Mouse (Mus musculus) hindbrain, embryonic 15.5 days (tissue): ENCODE measurements at regions not wholly inside any gene's neighbourhood (a gene's known extent, or its start where the extent isn't known, plus 50 kb on each side); places are given as distances from the start of the nearest gene placed in this dataset.

Experiments
- ATAC-seq: fragments of 200-750 bp; cut with Nextera tagmentation; 2 replicates; pipeline ENCODE4 v1.8.0; 2017; ENCODE audit warnings: low read depth, moderate number of reproducible peaks, moderate TSS enrichment; ENCODE audit not compliant: low FRiP score
- H3K27ac ChIP-seq: fragments of 300-500 bp; sonication (generic); replicated peaks from 2 replicates; pipeline ENCODE4 v1.5.1; 2015; ENCODE audit warnings: mild to moderate bottlenecking, inconsistent platforms
- H3K27me3 ChIP-seq: fragments of 300-500 bp; sonication (generic); 2 replicates; pipeline ENCODE4 v1.6.1; 2015; ENCODE audit warnings: control low read depth, inconsistent platforms
- H3K36me3 ChIP-seq: fragments of 300-500 bp; sonication (generic); 2 replicates; pipeline ENCODE4 v1.6.1; 2015; ENCODE audit warnings: control low read depth, inconsistent platforms
- H3K4me1 ChIP-seq: fragments of 300-500 bp; sonication (generic); replicated peaks from 2 replicates; pipeline ENCODE4 v1.6.1; 2015; ENCODE audit warnings: control low read depth, inconsistent platforms
- H3K4me2 ChIP-seq: fragments of 300-500 bp; sonication (generic); 2 replicates; pipeline ENCODE4 v1.6.1; 2015; ENCODE audit warnings: moderate library complexity, mild to moderate bottlenecking, inconsistent platforms
- H3K4me3 ChIP-seq: fragments of 300-500 bp; sonication (generic); 2 replicates; pipeline ENCODE4 v1.5.1; 2015; ENCODE audit warnings: mild to moderate bottlenecking, inconsistent platforms
- H3K9ac ChIP-seq: fragments of 300-500 bp; sonication (generic); 2 replicates; pipeline ENCODE4 v1.6.1; 2015; ENCODE audit warnings: inconsistent platforms
- H3K9me3 ChIP-seq: fragments of 300-500 bp; sonication (generic); 2 replicates; pipeline ENCODE4 v1.6.1; 2016; ENCODE audit warnings: control low read depth, inconsistent platforms
- WGBS: fragments of 180-500 bp; shearing (Covaris S2); methylation state at CpG from one replicate; pipeline ENCODE4 v1.1.7; 2015; 5-methylcytosine and 5-hydroxymethylcytosine counted together

GRCm38 (mm10) chr16:29822843-29823401, 241.3 kb upstream of the Hes1 start:
- no peaks in the 10 kb centered on the region for H3K4me1 ChIP-seq
- no peaks in the 10 kb centered on the region for H3K36me3 ChIP-seq
- H3K27ac ChIP-seq: no peak overlapping the region
- no peaks in the 10 kb centered on the region for H3K27me3 ChIP-seq
- H3K4me2 ChIP-seq: no peak overlapping the region
- 74% methylated on average over 8 of the region's 8 CpGs for WGBS
- no peak overlapping the region for H3K9ac ChIP-seq
- no peak for ATAC-seq
- no peaks in the 10 kb centered on the region for H3K9me3 ChIP-seq
- H3K4me3 ChIP-seq: no peak overlapping the region

- Histone ChIP-seq H3K36me3 (no peaks in the 10 kb centered on the region), H3K9me3 (no peaks in the 10 kb centered on the region), H3K9ac (no peak overlapping the region), H3K4me3 (no peak overlapping the region), H3K27ac (no peak overlapping the region), H3K27me3 (no peaks in the 10 kb centered on the region), H3K4me2 (no peak overlapping the region), H3K4me1 (no peaks in the 10 kb centered on the region)
- ATAC-seq: no peak
- WGBS: 63% methylated on average over 5 of the region's 5 CpGs
These were observed 237.3 kb upstream of the Hes1 start for GRCm38 (mm10) chr16:29826927-29827326.

GRCm38 (mm10) chr16:29827776-29828175, 236.4 kb upstream of the Hes1 start:
- H3K36me3 ChIP-seq: no peaks in the 10 kb centered on the region

GRCm38 (mm10) chr16:29829457-29829856, 234.7 kb upstream of the Hes1 start:
- Histone ChIP-seq H3K36me3 (no peaks in the 10 kb centered on the region), H3K27ac (no peak overlapping the region), H3K4me2 (no peak overlapping the region), H3K9me3 (no peaks in the 10 kb centered on the region), H3K27me3 (peaks cover 10% of the 10 kb centered on the region), H3K4me3 (no peak overlapping the region), H3K4me1 (no peaks in the 10 kb centered on the region), H3K9ac (no peak overlapping the region)
- WGBS: 93% methylated on average over 9 of the region's 9 CpGs
- no peak for ATAC-seq

More at GRCm38 (mm10) chr16:29827776-29828175, 236.4 kb upstream of the Hes1 start:
- WGBS: 97% methylated on average over 1 of the region's 1 CpGs
- H3K27me3 ChIP-seq: peaks cover 2% of the 10 kb centered on the region; the same call in 1 of the 2 replicates
- no peaks in the 10 kb centered on the region for H3K9me3 ChIP-seq
- no peak overlapping the region for H3K4me2 ChIP-seq
- no peaks in the 10 kb centered on the region for H3K4me1 ChIP-seq
- no peak for ATAC-seq
- no peak overlapping the region for H3K27ac ChIP-seq
- no peak overlapping the region for H3K9ac ChIP-seq
- no peak overlapping the region for H3K4me3 ChIP-seq

- H3K9ac ChIP-seq: no peak overlapping the region
- H3K36me3 ChIP-seq: no peaks in the 10 kb centered on the region
- no peaks in the 10 kb centered on the region for H3K4me1 ChIP-seq
- H3K4me2 ChIP-seq: no peak overlapping the region
- no peak for ATAC-seq
- no peak overlapping the region for H3K4me3 ChIP-seq
- no peak overlapping the region for H3K27ac ChIP-seq
- H3K9me3 ChIP-seq: no peaks in the 10 kb centered on the region
- peaks cover 11% of the 10 kb centered on the region for H3K27me3 ChIP-seq
These were observed 234.1 kb upstream of the Hes1 start for GRCm38 (mm10) chr16:29830101-29830500.

GRCm38 (mm10) chr16:29833298-29833697, 230.9 kb upstream of the Hes1 start:
- Histone ChIP-seq H3K4me3 (no peak overlapping the region), H3K27me3 (peaks cover 21% of the 10 kb centered on the region), H3K4me1 (peaks cover 13% of the 10 kb centered on the region), H3K36me3 (no peaks in the 10 kb centered on the region), H3K4me2 (no peak overlapping the region), H3K9ac (no peak overlapping the region), H3K27ac (no peak overlapping the region), H3K9me3 (no peaks in the 10 kb centered on the region)
- no peak for ATAC-seq
- WGBS: 57% methylated on average over 11 of the region's 11 CpGs

- no peak for ATAC-seq
- Histone ChIP-seq H3K36me3 (no peaks in the 10 kb centered on the region), H3K27me3 (peaks cover 21% of the 10 kb centered on the region), H3K9ac (no peak overlapping the region), H3K4me3 (no peak overlapping the region), H3K4me1 (peaks cover 16% of the 10 kb centered on the region), H3K9me3 (no peaks in the 10 kb centered on the region), H3K27ac (no peak overlapping the region), H3K4me2 (no peak overlapping the region)
- WGBS: 75% methylated on average over 6 of the region's 6 CpGs
These were observed 230.3 kb upstream of the Hes1 start for GRCm38 (mm10) chr16:29833875-29834274.

- H3K9ac ChIP-seq: no peak overlapping the region
- no peak overlapping the region for H3K4me3 ChIP-seq
- H3K4me2 ChIP-seq: no peak overlapping the region
- peaks cover 24% of the 10 kb centered on the region for H3K4me1 ChIP-seq
- no peaks in the 10 kb centered on the region for H3K36me3 ChIP-seq
- H3K27ac ChIP-seq: no peak overlapping the region
- peaks cover 21% of the 10 kb centered on the region for H3K27me3 ChIP-seq
- 57% methylated on average over 6 of the region's 6 CpGs for WGBS
- no peak for ATAC-seq
- H3K9me3 ChIP-seq: no peaks in the 10 kb centered on the region
These were observed 229.5 kb upstream of the Hes1 start for GRCm38 (mm10) chr16:29834669-29835068.

- Histone ChIP-seq H3K9ac (0 out of 2 replicates have a peak overlapping the region, but pooled peaks have one; percentile 25), H3K27ac (no peak overlapping the region), H3K27me3 (peaks cover 37% of the 10 kb centered on the region), H3K4me3 (peak overlapping the region; percentile 26), H3K4me2 (peak overlapping the region; percentile 72), H3K4me1 (peaks cover 24% of the 10 kb centered on the region), H3K36me3 (no peaks in the 10 kb centered on the region), H3K9me3 (no peaks in the 10 kb centered on the region)
- 4% methylated on average over 14 of the region's 14 CpGs for WGBS
- peak; percentile 68; the same call in 1 of the 2 replicates for ATAC-seq
These were observed 227.1 kb upstream of the Hes1 start for GRCm38 (mm10) chr16:29837025-29837629.

- ATAC-seq: no peak
- Histone ChIP-seq H3K36me3 (no peaks in the 10 kb centered on the region), H3K4me1 (peaks cover 24% of the 10 kb centered on the region), H3K4me3 (no peak overlapping the region), H3K9ac (no peak overlapping the region), H3K4me2 (peak overlapping the region; percentile 72; the same call in 1 of the 2 replicates), H3K27ac (no peak overlapping the region), H3K9me3 (no peaks in the 10 kb centered on the region), H3K27me3 (peaks cover 40% of the 10 kb centered on the region)
- WGBS: 22% methylated on average over 5 of the region's 5 CpGs
These were observed 226.3 kb upstream of the Hes1 start for GRCm38 (mm10) chr16:29837874-29838273.

- Histone ChIP-seq H3K4me2 (peak overlapping the region; percentile 53), H3K9ac (peak overlapping the region; percentile 22; the same call in 1 of the 2 replicates), H3K9me3 (no peaks in the 10 kb centered on the region), H3K4me1 (peaks cover 24% of the 10 kb centered on the region), H3K4me3 (peak overlapping the region; percentile 29), H3K27ac (peak overlapping the region; percentile 47), H3K36me3 (no peaks in the 10 kb centered on the region), H3K27me3 (peaks cover 43% of the 10 kb centered on the region)
- peak; percentile 73 for ATAC-seq
- WGBS: 10% methylated on average over 28 of the region's 28 CpGs
These were observed 225.1 kb upstream of the Hes1 start for GRCm38 (mm10) chr16:29838981-29839661.

GRCm38 (mm10) chr16:29839662-29840001, 224.6 kb upstream of the Hes1 start:
- Histone ChIP-seq H3K4me2 (peak overlapping the region; percentile 53), H3K9ac (peak overlapping the region; percentile 22; the same call in 1 of the 2 replicates), H3K4me1 (peaks cover 24% of the 10 kb centered on the region), H3K4me3 (peak overlapping the region; percentile 29), H3K9me3 (no peaks in the 10 kb centered on the region), H3K27ac (peak overlapping the region; percentile 47; the same call in 1 of the 2 replicates), H3K27me3 (peaks cover 45% of the 10 kb centered on the region), H3K36me3 (no peaks in the 10 kb centered on the region)
- 21% methylated on average over 6 of the region's 6 CpGs for WGBS
- no peak for ATAC-seq
